Mouse (Mus musculus) MEL (cell line): Measurements from ENCODE around the gene Rnf115.

Experiments
- CHD1 ChIP-seq: IDR thresholded peaks from 2 replicates; pipeline ENCODE4 v1.6.1; 2012; ENCODE audit warnings: low read depth, mild to moderate bottlenecking, inconsistent platforms, low read length, improper control_type of control experiment
- CTCF ChIP-seq, 3 experiments: IDR thresholded peaks in 2 of 3; conservative IDR thresholded peaks in 1 of 3; 2 replicates each; pipeline ENCODE4 v1.5.1; 2011 to 2012; ENCODE audit warnings: low read length in 3 of 3, low read depth in 2 of 3, mild to moderate bottlenecking in 2 of 3, improper control_type of control experiment in 1 of 3, inconsistent platforms in 1 of 3, mixed read lengths in 1 of 3, moderate library complexity in 1 of 3; ENCODE audit not compliant: control insufficient read depth in 1 of 3, insufficient read depth in 1 of 3, poor library complexity in 1 of 3, severe bottlenecking in 1 of 3
- EP300 ChIP-seq, 2 experiments: IDR thresholded peaks; 2 replicates each; pipeline ENCODE4 v1.6.1; 2011; ENCODE audit warnings: improper control_type of control experiment in 2 of 2, low read length in 2 of 2, low read depth in 1 of 2, mild to moderate bottlenecking in 1 of 2
- ETS1 ChIP-seq: IDR thresholded peaks from 2 replicates; pipeline ENCODE4 v1.6.1; 2012; ENCODE audit warnings: low read depth, mild to moderate bottlenecking, inconsistent platforms, low read length, improper control_type of control experiment, moderate library complexity
- KAT2A ChIP-seq: conservative IDR thresholded peaks from 2 replicates; pipeline ENCODE4 v1.6.1; 2012; ENCODE audit warnings: low read depth, low read length, improper control_type of control experiment, inconsistent platforms
- MYC ChIP-seq: IDR thresholded peaks from 2 replicates; pipeline ENCODE4 v1.6.1; 2011; ENCODE audit warnings: low read depth, mild to moderate bottlenecking, low read length, improper control_type of control experiment, moderate library complexity
- SIN3A ChIP-seq: IDR thresholded peaks from 2 replicates; pipeline ENCODE4 v1.6.1; 2012; ENCODE audit warnings: low read length, improper control_type of control experiment, inconsistent platforms
- TAL1 ChIP-seq: IDR thresholded peaks from 2 replicates; pipeline ENCODE4 v1.6.1; 2012; ENCODE audit warnings: mild to moderate bottlenecking, inconsistent platforms, low read length, moderate library complexity, mixed read lengths
- TCF12 ChIP-seq: IDR thresholded peaks from 2 replicates; pipeline ENCODE4 v1.6.1; 2014; ENCODE audit warnings: low read depth, mild to moderate bottlenecking, inconsistent platforms, low read length, improper control_type of control experiment, moderate library complexity
- USF2 ChIP-seq, 2 experiments: IDR thresholded peaks; 2 replicates each; pipeline ENCODE4 v1.6.1; 2011 to 2012; ENCODE audit warnings: improper control_type of control experiment in 2 of 2, low read length in 2 of 2, borderline replicate concordance in 1 of 2, inconsistent platforms in 1 of 2, low read depth in 1 of 2, mild to moderate bottlenecking in 1 of 2; ENCODE audit not compliant: insufficient read depth in 1 of 2
- ZNF384 ChIP-seq: IDR thresholded peaks from 2 replicates; pipeline ENCODE4 v1.6.1; 2012; ENCODE audit warnings: low read depth, mild to moderate bottlenecking, inconsistent platforms, low read length, improper control_type of control experiment

- TF ChIP-seq TCF12 = no peak
- TF ChIP-seq SIN3A = no peak
- no peak for TF ChIP-seq CTCF (IDR thresholded peaks at IDR 0.05 in 2 of 3, conservative IDR thresholded peaks at IDR 0.05 in 1 of 3; ENCODE audit: control insufficient read depth in 1 of 3, insufficient read depth in 1 of 3, low read depth in 2 of 3, low read length in 3 of 3, poor library complexity in 1 of 3, severe bottlenecking in 1 of 3)
- TF ChIP-seq ETS1 = no peak
- no peak for TF ChIP-seq TAL1
- no peak for TF ChIP-seq EP300 (IDR thresholded peaks at IDR 0.05; ENCODE audit: low read depth in 1 of 2, low read length in 2 of 2)
- TF ChIP-seq MYC = no peak
- TF ChIP-seq CHD1 = no peak
- no peak for TF ChIP-seq USF2 (IDR thresholded peaks at IDR 0.05; ENCODE audit: borderline replicate concordance in 1 of 2, insufficient read depth in 1 of 2, low read depth in 1 of 2, low read length in 2 of 2)
- no peak for TF ChIP-seq ZNF384
- no peak for TF ChIP-seq KAT2A
Observed at GRCm38 (mm10) chr3:96821581-96821980, 94.1 kb downstream of the Rnf115 start.
